Mouse (Mus musculus) cortical plate, adult 2 months (tissue): ENCODE data around the gene Birc2. TPM values are rescaled to one million over a fixed set of nuclear protein-coding genes. Genes with fewer than 3 reads are reported as not detected.

Source experiments
- H3K27ac ChIP-seq: fragments of 200-500 bp; 2 replicates; pipeline ENCODE4 v1.5.1; 2012; ENCODE audit warnings: low read length, control low read depth, inconsistent platforms; ENCODE audit not compliant: insufficient read depth
- H3K4me1 ChIP-seq: fragments of 200-500 bp; 2 replicates; pipeline ENCODE4 v1.6.1; 2011; ENCODE audit warnings: low read length; ENCODE audit not compliant: control insufficient read depth, insufficient read depth
- H3K4me3 ChIP-seq: fragments of 200-500 bp; 2 replicates; pipeline ENCODE4 v1.5.1; 2011; ENCODE audit warnings: mild to moderate bottlenecking, low read length, control low read depth; ENCODE audit not compliant: insufficient read depth
- CTCF ChIP-seq: fragments of 200-500 bp; IDR thresholded peaks from 2 replicates; pipeline ENCODE4 v1.5.1; 2011; ENCODE audit warnings: mild to moderate bottlenecking, control low read depth, low read length; ENCODE audit not compliant: insufficient read depth; ENCODE audit errors: extremely low read depth
- POLR2A ChIP-seq: fragments of 200-500 bp; IDR thresholded peaks from 2 replicates; pipeline ENCODE4 v1.6.1; 2011; ENCODE audit warnings: mild to moderate bottlenecking, low read length, control low read depth; ENCODE audit not compliant: insufficient read depth; ENCODE audit errors: extremely low read depth
- polyA plus RNA-seq: library from polyadenylated mRNA; depleted of rRNA; stranded (reverse); fragments of >200 nt; gene quantifications from 2 replicates; pipeline ENCODE4 v1.2.3, GENCODE M21; 2012; rRNA removed

Gene Birc2
- 25.7 and 27.4 TPM in 2 replicates for polyA plus RNA-seq

GRCm38 (mm10) chr9:7836905-7837805, at the start of gene Birc2:
Birc2 (minus strand) TSS chr9:7837064.
- TF ChIP-seq POLR2A = peak; percentile 92
- TF ChIP-seq CTCF = no peak
- Histone ChIP-seq H3K27ac (peak within 1 kb of the TSS; percentile 86), H3K4me3 (peak within 1 kb of the TSS; percentile 61), H3K4me1 (peaks cover 3% of the 10 kb centered on the region; the same call in 1 of the 2 replicates)

GRCm38 (mm10) chr9:7884346-7884745, 47.5 kb upstream of the Birc2 start:
- TF ChIP-seq POLR2A (no peak), CTCF (no peak)
- no peak overlapping the region for H3K4me3 ChIP-seq
- H3K27ac ChIP-seq = no peak overlapping the region
- no peaks in the 10 kb centered on the region for H3K4me1 ChIP-seq

- no peak overlapping the region for H3K4me3 ChIP-seq
- TF ChIP-seq POLR2A (no peak), CTCF (no peak)
- no peak overlapping the region for H3K27ac ChIP-seq
- H3K4me1 ChIP-seq = no peaks in the 10 kb centered on the region
Observed at GRCm38 (mm10) chr9:7882304-7882865, 45.5 kb upstream of the Birc2 start.

- H3K27ac ChIP-seq = no peak overlapping the region
Observed at GRCm38 (mm10) chr9:7873511-7874211, 36.8 kb upstream of the Birc2 start.

GRCm38 (mm10) chr9:7872775-7873439, 36.0 kb upstream of the Birc2 start, which contains the start of gene Birc3:
Birc3 (minus strand) TSS chr9:7873186.
- peak within 1 kb of the TSS; percentile 60 for H3K4me3 ChIP-seq
- H3K4me1 ChIP-seq = no peaks in the 10 kb centered on the region
- no peak for TF ChIP-seq CTCF
- TF ChIP-seq POLR2A = no peak
- peak within 1 kb of the TSS; percentile 61; the same call in 1 of the 2 replicates for H3K27ac ChIP-seq

More at GRCm38 (mm10) chr9:7873511-7874211, 36.8 kb upstream of the Birc2 start:
- H3K4me3 ChIP-seq = no peak overlapping the region
- TF ChIP-seq POLR2A (no peak), CTCF (no peak)
- no peaks in the 10 kb centered on the region for H3K4me1 ChIP-seq

- peak overlapping the region; percentile 61; the same call in 1 of the 2 replicates for H3K27ac ChIP-seq
- TF ChIP-seq POLR2A (no peak), CTCF (no peak)
- peak overlapping the region; percentile 60 for H3K4me3 ChIP-seq
- no peaks in the 10 kb centered on the region for H3K4me1 ChIP-seq
Observed at GRCm38 (mm10) chr9:7872044-7872774, 35.3 kb upstream of the Birc2 start.

GRCm38 (mm10) chr9:7871316-7872043, 34.6 kb upstream of the Birc2 start:
- TF ChIP-seq CTCF = no peak
- TF ChIP-seq POLR2A = no peak
- Histone ChIP-seq H3K27ac (no peak overlapping the region), H3K4me1 (no peaks in the 10 kb centered on the region), H3K4me3 (no peak overlapping the region)

GRCm38 (mm10) chr9:7870556-7871315, 33.9 kb upstream of the Birc2 start:
- Histone ChIP-seq H3K27ac (no peak overlapping the region), H3K4me3 (no peak overlapping the region), H3K4me1 (no peaks in the 10 kb centered on the region)
- TF ChIP-seq POLR2A = no peak
- no peak for TF ChIP-seq CTCF
